Mouse (Mus musculus): ENCODE results near the gene Ring1. TPM values are rescaled to one million over a fixed set of nuclear protein-coding genes. Genes with fewer than 3 reads are reported as not detected.

The Ring1 gene
- polyA plus RNA-seq (2015; fragmentation: Nextera tagmentation; extraction: Ambion mirVana) = 26.0 and 26.9 TPM in 2 replicates

- Histone ChIP-seq H3K4me2 (replicated peaks) (peak within 1 kb of the TSS; percentile 98), H3K27ac (replicated peaks) (peak within 1 kb of the TSS; percentile 90), H3K27me3 (no peaks in the 10 kb centered on the region), H3K4me3 (replicated peaks) (peak within 1 kb of the TSS; percentile 64), H3K9ac (peak within 1 kb of the TSS; percentile 68), H3K9me3 (replicated peaks) (no peaks in the 10 kb centered on the region; the same call in 1 of the 2 replicates), H3K36me3 (peaks cover 44% of the 10 kb centered on the region), H3K4me1 (peaks cover 49% of the 10 kb centered on the region)
- peak; percentile 77 for ATAC-seq (ENCODE audit: insufficient number of reproducible peaks, low FRiP score, low TSS enrichment, low read depth)
- under 1% methylated on average over 54 of the region's 58 CpGs for WGBS
Measured at GRCm38 (mm10) chr17:34024317-34024821, at the start of gene Ring1. Gene Ring1, minus strand, starts transcription at chr17:34024680.

- ATAC-seq (ENCODE audit: insufficient number of reproducible peaks, low FRiP score, low TSS enrichment, low read depth) = no peak
- no peak overlapping the region for H3K9ac ChIP-seq
- H3K36me3 ChIP-seq = no peaks in the 10 kb centered on the region
- no peaks in the 10 kb centered on the region for H3K9me3 ChIP-seq (replicated peaks)
- WGBS = 60% methylated on average over 5 of the region's 5 CpGs
- H3K27me3 ChIP-seq = peaks cover 14% of the 10 kb centered on the region
- no peak overlapping the region for H3K27ac ChIP-seq (replicated peaks)
- H3K4me1 ChIP-seq = no peaks in the 10 kb centered on the region
- no peak overlapping the region for H3K4me2 ChIP-seq (replicated peaks)
- no peak overlapping the region for H3K4me3 ChIP-seq (replicated peaks)
Measured at GRCm38 (mm10) chr17:34072091-34072490, 47.6 kb upstream of the Ring1 start.

DNA sequence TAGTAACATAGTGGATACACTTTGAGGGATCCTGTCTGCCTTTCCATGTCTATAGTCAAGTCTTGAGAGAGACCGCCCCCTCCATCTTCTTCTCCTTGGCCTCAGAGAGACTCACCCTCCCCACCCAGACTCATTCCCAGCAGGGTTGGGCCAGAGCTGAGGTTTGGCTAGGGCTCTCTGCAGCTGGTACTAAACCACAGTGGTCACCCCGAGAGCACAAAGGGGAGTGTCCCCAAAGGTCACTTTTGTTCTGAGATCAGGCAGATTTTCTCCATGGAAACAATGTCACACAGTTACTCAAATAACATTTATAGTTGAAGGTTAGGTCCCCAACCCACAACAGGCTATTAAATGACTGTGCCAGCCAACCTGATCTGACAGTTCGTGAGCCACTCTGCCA is 44.4 kb upstream of the Ring1 start:
- ATAC-seq (ENCODE audit: insufficient number of reproducible peaks, low FRiP score, low TSS enrichment, low read depth) = peak; percentile 53; the same call in 1 of the 2 replicates

DNA sequence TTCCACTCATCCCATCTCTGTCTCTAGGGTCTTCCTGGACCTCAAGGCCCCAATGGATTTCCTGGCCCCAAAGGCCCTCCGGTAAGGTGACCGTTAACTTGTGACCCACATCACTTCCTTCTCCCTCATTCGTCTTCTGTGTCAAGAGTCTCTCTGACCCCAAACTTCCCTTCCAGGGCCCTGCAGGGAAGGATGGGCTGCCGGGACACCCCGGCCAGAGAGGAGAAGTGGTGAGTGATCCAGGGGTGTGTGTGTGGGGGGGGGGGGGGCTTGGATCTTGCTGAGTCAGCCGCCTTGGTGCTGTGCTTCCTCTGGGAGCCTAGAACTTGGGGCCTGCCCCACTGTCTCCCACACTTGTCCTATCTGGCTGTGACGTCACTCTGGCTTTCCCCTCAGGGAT is 32.7 kb upstream of the Ring1 start:
- Histone ChIP-seq H3K27me3 (no peaks in the 10 kb centered on the region), H3K4me2 (replicated peaks) (no peak overlapping the region), H3K4me3 (replicated peaks) (no peak overlapping the region), H3K4me1 (no peaks in the 10 kb centered on the region), H3K9ac (no peak overlapping the region), H3K36me3 (no peaks in the 10 kb centered on the region), H3K9me3 (replicated peaks) (no peaks in the 10 kb centered on the region), H3K27ac (replicated peaks) (no peak overlapping the region)
- no peak for ATAC-seq (ENCODE audit: insufficient number of reproducible peaks, low FRiP score, low TSS enrichment, low read depth)
- 78% methylated on average over 7 of the region's 7 CpGs for WGBS

More for the DNA sequence above, 44.4 kb upstream of the Ring1 start:
- Histone ChIP-seq H3K27ac (replicated peaks) (no peak overlapping the region), H3K9ac (no peak overlapping the region), H3K4me2 (replicated peaks) (no peak overlapping the region), H3K9me3 (replicated peaks) (no peaks in the 10 kb centered on the region), H3K4me3 (replicated peaks) (no peak overlapping the region), H3K36me3 (no peaks in the 10 kb centered on the region), H3K27me3 (no peaks in the 10 kb centered on the region), H3K4me1 (no peaks in the 10 kb centered on the region)
- WGBS = 50% methylated on average over 3 of the region's 3 CpGs

DNA sequence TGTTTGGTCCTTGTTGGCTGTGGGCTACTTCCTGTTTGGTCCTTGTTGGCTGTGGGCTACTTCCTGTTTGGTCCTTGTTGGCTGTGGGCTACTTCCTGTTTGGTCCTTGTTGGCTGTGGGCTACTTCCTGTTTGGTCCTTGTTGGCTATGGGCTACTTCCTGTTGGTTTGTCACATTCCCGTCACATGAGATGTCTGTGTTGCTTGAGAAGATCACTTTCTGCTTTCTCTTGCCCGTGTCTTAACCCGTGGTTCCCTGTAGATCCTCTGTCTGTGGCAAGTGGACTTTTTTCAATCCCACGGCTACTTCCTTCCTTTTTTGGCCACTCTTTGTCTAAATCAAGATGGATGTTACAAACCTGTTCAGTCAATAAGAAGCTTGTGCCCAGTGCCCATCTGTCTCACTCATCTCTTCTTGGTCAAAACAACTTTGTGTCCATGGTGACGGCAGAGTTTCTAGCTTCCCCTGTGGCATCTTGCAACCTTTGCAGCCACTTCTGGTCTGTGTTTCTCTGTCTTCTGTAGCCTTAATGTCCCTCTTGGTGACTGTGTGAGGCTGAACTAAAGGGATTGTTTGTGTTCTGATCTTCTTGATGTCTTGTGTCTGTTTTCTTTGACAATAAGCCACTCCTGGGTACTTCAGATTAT is 23.0 kb upstream of the Ring1 start:
- no peak overlapping the region for H3K9ac ChIP-seq
- H3K4me2 ChIP-seq (replicated peaks) = no peak overlapping the region

DNA sequence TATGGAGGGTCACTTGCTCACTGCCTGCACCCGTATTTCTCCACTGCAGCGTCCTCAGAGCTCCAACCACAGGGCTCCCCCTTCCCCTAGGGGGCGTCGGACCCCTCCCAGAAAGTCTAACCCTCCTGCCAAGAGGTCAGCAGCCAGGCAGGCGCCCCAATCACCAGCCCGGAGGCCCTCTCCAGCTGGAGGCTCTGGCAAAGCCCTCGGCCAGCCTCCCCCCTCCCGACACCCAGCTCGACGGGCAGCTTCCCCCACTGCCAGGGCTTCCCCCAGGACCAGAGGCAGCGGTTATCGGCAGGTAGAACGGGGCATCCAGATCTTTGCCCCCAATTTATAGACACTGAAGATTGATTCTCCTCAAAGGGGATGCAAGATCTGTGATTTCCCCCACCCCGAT is 21.5 kb upstream of the Ring1 start:
- Histone ChIP-seq H3K4me1 (0 out of 2 replicates have a peak, but pooled peaks cover 5% of the 10 kb centered on the region), H3K4me2 (replicated peaks) (no peak overlapping the region), H3K27ac (replicated peaks) (no peak overlapping the region), H3K9me3 (replicated peaks) (no peaks in the 10 kb centered on the region), H3K36me3 (no peaks in the 10 kb centered on the region), H3K4me3 (replicated peaks) (no peak overlapping the region), H3K27me3 (peaks cover 13% of the 10 kb centered on the region; the same call in 1 of the 2 replicates), H3K9ac (no peak overlapping the region)
- 77% methylated on average over 14 of the region's 14 CpGs for WGBS
- ATAC-seq (ENCODE audit: insufficient number of reproducible peaks, low FRiP score, low TSS enrichment, low read depth) = no peak

More for the DNA sequence above, 23.0 kb upstream of the Ring1 start:
- Histone ChIP-seq H3K4me1 (no peaks in the 10 kb centered on the region), H3K9me3 (replicated peaks) (no peaks in the 10 kb centered on the region), H3K27me3 (0 out of 2 replicates have a peak, but pooled peaks cover under 1% of the 10 kb centered on the region), H3K36me3 (no peaks in the 10 kb centered on the region), H3K4me3 (replicated peaks) (no peak overlapping the region), H3K27ac (replicated peaks) (no peak overlapping the region)
- 91% methylated on average over 5 of the region's 5 CpGs for WGBS
- ATAC-seq (ENCODE audit: insufficient number of reproducible peaks, low FRiP score, low TSS enrichment, low read depth) = no peak

GRCm38 (mm10) chr17:34039562-34040450 is 15.3 kb upstream of the Ring1 start:
- H3K27me3 ChIP-seq = peaks cover 38% of the 10 kb centered on the region
- peak overlapping the region; percentile 44 for H3K27ac ChIP-seq (replicated peaks)
- H3K9me3 ChIP-seq (replicated peaks) = no peaks in the 10 kb centered on the region
- whole genome bisulfite sequencing = 17% methylated on average over 17 of the region's 17 CpGs
- H3K4me1 ChIP-seq = peaks cover 30% of the 10 kb centered on the region
- peak overlapping the region; percentile 33 for H3K4me3 ChIP-seq (replicated peaks)
- H3K9ac ChIP-seq = peak overlapping the region; percentile 31; the same call in 1 of the 2 replicates
- H3K36me3 ChIP-seq = peaks cover 28% of the 10 kb centered on the region
- peak overlapping the region; percentile 44; the same call in 1 of the 2 replicates for H3K4me2 ChIP-seq (replicated peaks)
- ATAC-seq (ENCODE audit: insufficient number of reproducible peaks, low FRiP score, low TSS enrichment, low read depth) = no peak

DNA sequence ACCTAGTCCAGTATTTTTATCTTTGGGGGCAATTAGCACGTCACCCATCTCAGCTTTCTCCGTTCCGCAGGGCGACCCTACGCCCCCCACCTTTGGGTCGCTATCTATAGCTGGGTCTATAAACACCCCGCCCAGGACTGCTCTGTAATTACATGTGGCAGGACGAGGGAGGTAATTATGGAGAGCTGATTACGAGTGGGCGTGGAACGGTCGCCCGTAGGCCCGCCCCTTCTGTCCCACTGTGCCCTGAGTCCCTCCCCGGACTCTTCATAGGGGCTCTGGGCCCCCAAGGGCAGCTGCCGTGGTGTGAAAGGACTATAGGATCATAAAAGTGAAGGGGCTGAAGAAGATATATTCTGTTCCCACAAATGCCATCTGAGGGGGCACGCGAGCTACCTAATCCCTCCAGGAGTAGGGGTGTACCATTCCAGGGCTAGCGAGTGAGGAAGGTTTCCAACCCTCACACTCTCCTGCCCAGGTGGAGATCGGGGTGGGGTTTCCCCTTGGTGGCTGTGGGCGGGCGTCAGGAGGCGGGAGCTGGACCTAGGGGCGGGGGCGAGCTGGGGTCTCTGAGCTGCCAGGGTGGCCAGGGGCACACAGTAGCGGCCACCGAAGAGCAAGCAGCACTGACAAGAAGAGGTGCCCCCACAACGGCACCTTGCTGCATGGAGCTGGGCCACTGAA is 14.5 kb upstream of the Ring1 start, which contains the start of gene Col11a2:
TSS of gene Col11a2 (plus strand) at position 560 of the 684 bp plus-strand sequence.
- Histone ChIP-seq H3K9me3 (replicated peaks) (no peaks in the 10 kb centered on the region), H3K4me3 (replicated peaks) (peak within 1 kb of the TSS; percentile 33), H3K9ac (peak within 1 kb of the TSS; percentile 31; the same call in 1 of the 2 replicates), H3K4me2 (replicated peaks) (peak within 1 kb of the TSS; percentile 44), H3K4me1 (peaks cover 33% of the 10 kb centered on the region), H3K27me3 (peaks cover 38% of the 10 kb centered on the region), H3K36me3 (peaks cover 34% of the 10 kb centered on the region), H3K27ac (replicated peaks) (peak within 1 kb of the TSS; percentile 44)
- ATAC-seq (ENCODE audit: insufficient number of reproducible peaks, low FRiP score, low TSS enrichment, low read depth) = peak; percentile 79
- WGBS = 8% methylated on average over 28 of the region's 28 CpGs

DNA sequence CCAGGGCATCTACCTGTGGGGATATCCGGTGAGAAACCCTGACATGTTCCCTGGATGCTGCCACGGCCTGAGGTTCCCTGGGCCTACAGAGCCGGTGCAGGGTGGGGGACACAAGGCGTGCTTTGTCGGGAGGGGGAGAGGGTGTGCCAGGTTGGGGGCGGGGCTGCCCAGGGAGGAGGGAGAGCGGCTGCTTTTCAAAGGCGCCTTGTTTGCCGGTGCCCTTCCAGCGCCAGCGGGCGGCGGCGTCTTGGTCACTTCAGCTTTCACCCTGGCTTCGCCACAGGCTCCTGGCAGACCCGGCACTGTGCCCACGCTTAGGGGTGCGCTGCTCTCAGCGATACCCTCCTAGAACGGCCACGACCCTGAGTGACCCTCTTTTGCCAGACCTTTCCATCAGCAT is 14.0 kb upstream of the Ring1 start:
- Histone ChIP-seq H3K4me1 (peaks cover 38% of the 10 kb centered on the region), H3K4me3 (replicated peaks) (peak overlapping the region; percentile 33), H3K36me3 (peaks cover 37% of the 10 kb centered on the region), H3K27ac (replicated peaks) (peak overlapping the region; percentile 41; the same call in 1 of the 2 replicates), H3K9ac (no peak overlapping the region), H3K9me3 (replicated peaks) (no peaks in the 10 kb centered on the region), H3K4me2 (replicated peaks) (peak overlapping the region; percentile 44), H3K27me3 (peaks cover 38% of the 10 kb centered on the region)
- peak; percentile 30; the same call in 1 of the 2 replicates for ATAC-seq (ENCODE audit: insufficient number of reproducible peaks, low FRiP score, low TSS enrichment, low read depth)
- 12% methylated on average over 21 of the region's 21 CpGs for WGBS

DNA sequence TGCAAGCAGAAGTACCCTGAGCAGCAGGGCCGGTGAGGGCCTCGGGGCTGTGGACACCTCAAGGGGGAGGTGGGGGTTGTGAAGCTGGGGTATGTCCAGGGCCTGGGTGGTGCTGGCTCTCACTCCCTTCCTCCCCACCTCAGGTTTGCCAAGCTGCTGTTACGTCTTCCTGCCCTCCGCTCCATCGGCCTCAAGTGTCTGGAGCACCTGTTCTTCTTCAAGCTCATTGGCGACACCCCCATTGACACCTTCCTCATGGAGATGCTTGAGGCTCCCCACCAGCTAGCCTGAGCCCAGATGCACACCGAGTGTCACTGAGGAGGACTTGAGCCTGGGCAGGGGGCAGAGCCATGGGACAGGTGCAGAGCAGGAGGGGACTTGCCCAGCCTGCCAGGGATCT is 12.8 kb upstream of the Ring1 start:
- no peak for ATAC-seq (ENCODE audit: insufficient number of reproducible peaks, low FRiP score, low TSS enrichment, low read depth)
- Histone ChIP-seq H3K9me3 (replicated peaks) (no peaks in the 10 kb centered on the region), H3K4me1 (peaks cover 49% of the 10 kb centered on the region), H3K27me3 (peaks cover 35% of the 10 kb centered on the region), H3K27ac (replicated peaks) (no peak overlapping the region), H3K4me2 (replicated peaks) (no peak overlapping the region), H3K4me3 (replicated peaks) (no peak overlapping the region), H3K9ac (no peak overlapping the region), H3K36me3 (peaks cover 37% of the 10 kb centered on the region)
- WGBS = 92% methylated on average over 7 of the region's 7 CpGs
